Mouse (Mus musculus) embryonic facial prominence, embryonic 13.5 days (tissue): ENCODE measurements at regions not wholly inside any gene's neighbourhood (a gene's known extent, or its start where the extent isn't known, plus 50 kb on each side); places are given as distances from the start of the nearest gene placed in this dataset.

ENCODE experiments used
- ATAC-seq: fragments of 200-750 bp; cut with Nextera tagmentation; 2 replicates; pipeline ENCODE4 v1.8.0; 2017; ENCODE audit warnings: low read depth; ENCODE audit not compliant: insufficient number of reproducible peaks, insufficient read depth, low FRiP score, low TSS enrichment
- H3K27ac ChIP-seq: fragments of 300-500 bp; sonication (generic); 2 replicates; pipeline ENCODE4 v1.5.1; 2015; ENCODE audit warnings: moderate library complexity, mild to moderate bottlenecking, inconsistent platforms
- H3K27me3 ChIP-seq: fragments of 300-500 bp; sonication (generic); 2 replicates; pipeline ENCODE4 v1.6.1; 2015; ENCODE audit warnings: mild to moderate bottlenecking, inconsistent platforms
- H3K36me3 ChIP-seq: fragments of 300-500 bp; sonication (generic); 2 replicates; pipeline ENCODE4 v1.6.1; 2015; ENCODE audit warnings: mild to moderate bottlenecking, inconsistent platforms
- H3K4me1 ChIP-seq: fragments of 300-500 bp; sonication (generic); 2 replicates; pipeline ENCODE4 v1.6.1; 2015; ENCODE audit warnings: inconsistent platforms
- H3K4me2 ChIP-seq: fragments of 300-500 bp; sonication (generic); 2 replicates; pipeline ENCODE4 v1.6.1; 2015; ENCODE audit warnings: moderate library complexity, mild to moderate bottlenecking, inconsistent platforms
- H3K4me3 ChIP-seq: fragments of 300-500 bp; sonication (generic); 2 replicates; pipeline ENCODE4 v1.5.1; 2015; ENCODE audit warnings: mild to moderate bottlenecking, inconsistent platforms
- H3K9ac ChIP-seq: fragments of 300-500 bp; sonication (generic); 2 replicates; pipeline ENCODE4 v1.6.1; 2015; ENCODE audit warnings: mild to moderate bottlenecking, inconsistent platforms
- H3K9me3 ChIP-seq: fragments of 300-500 bp; sonication (generic); 2 replicates; pipeline ENCODE4 v1.6.1; 2016; ENCODE audit warnings: inconsistent platforms
- WGBS: fragments of 180-500 bp; shearing (Covaris S2); methylation state at CpG from one replicate; pipeline ENCODE4 v1.1.7; 2015; ENCODE audit warnings: mixed read lengths; 5-methylcytosine and 5-hydroxymethylcytosine counted together

GRCm38 (mm10) chr10:99678096-99678495, 81.4 kb downstream of the Csl start:
- H3K9me3 ChIP-seq: no peaks in the 10 kb centered on the region
- ATAC-seq: no peak
- no peaks in the 10 kb centered on the region for H3K27me3 ChIP-seq
- H3K4me1 ChIP-seq: no peaks in the 10 kb centered on the region
- no peak overlapping the region for H3K9ac ChIP-seq
- no peak overlapping the region for H3K27ac ChIP-seq
- no peak overlapping the region for H3K4me3 ChIP-seq
- no peaks in the 10 kb centered on the region for H3K36me3 ChIP-seq
- no peak overlapping the region for H3K4me2 ChIP-seq
- WGBS: 82% methylated on average over 9 of the region's 9 CpGs

DNA sequence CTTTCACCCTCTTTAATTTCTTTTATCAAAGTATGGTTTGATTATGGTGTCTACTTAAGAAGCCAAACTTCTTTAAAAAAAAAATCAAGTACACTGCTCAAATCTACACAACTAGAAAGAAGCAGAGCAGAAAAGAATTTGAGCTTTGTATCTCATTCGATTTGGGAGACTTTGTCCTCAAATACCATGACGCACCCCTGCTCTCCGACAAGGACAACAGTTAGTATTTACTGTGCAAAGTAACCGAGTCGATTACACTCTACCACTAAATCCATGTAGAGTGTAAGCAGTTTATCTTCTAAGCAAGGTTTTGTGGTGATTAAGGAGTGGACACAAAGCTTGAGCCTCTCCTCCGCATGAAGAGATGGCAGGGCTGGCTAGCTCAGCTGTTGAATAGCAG, 79.6 kb downstream of the Csl start:
- WGBS: 94% methylated on average over 6 of the region's 6 CpGs
- Histone ChIP-seq H3K4me1 (no peaks in the 10 kb centered on the region), H3K9ac (no peak overlapping the region), H3K4me3 (no peak overlapping the region), H3K4me2 (no peak overlapping the region), H3K36me3 (no peaks in the 10 kb centered on the region), H3K27ac (no peak overlapping the region), H3K27me3 (no peaks in the 10 kb centered on the region), H3K9me3 (no peaks in the 10 kb centered on the region)
- ATAC-seq: no peak

DNA sequence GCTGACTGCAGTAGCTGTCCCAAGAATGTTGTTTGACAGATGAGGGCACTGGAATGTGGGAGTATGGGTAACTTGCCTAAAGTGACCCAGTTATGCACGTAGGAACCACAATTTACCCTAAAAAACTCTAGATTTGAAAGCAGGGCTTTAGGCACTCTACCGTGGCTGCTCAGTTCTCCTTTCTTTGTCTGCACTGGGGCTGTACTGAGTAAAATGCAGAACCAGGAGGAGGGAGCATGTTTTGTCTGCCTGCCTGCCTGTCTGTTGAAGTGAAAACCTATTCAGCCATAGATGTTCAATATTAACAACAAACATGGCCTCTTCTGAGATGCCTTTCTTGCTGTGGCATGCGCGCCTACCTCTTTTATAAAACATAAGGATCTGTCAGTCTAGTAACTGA, 77.5 kb downstream of the Csl start:
- WGBS: 74% methylated on average over 4 of the region's 4 CpGs
- H3K9ac ChIP-seq: no peak overlapping the region
- H3K27me3 ChIP-seq: no peaks in the 10 kb centered on the region
- H3K36me3 ChIP-seq: no peaks in the 10 kb centered on the region
- H3K4me1 ChIP-seq: no peaks in the 10 kb centered on the region
- H3K27ac ChIP-seq: no peak overlapping the region
- no peaks in the 10 kb centered on the region for H3K9me3 ChIP-seq
- no peak for ATAC-seq
- no peak overlapping the region for H3K4me3 ChIP-seq
- no peak overlapping the region for H3K4me2 ChIP-seq

DNA sequence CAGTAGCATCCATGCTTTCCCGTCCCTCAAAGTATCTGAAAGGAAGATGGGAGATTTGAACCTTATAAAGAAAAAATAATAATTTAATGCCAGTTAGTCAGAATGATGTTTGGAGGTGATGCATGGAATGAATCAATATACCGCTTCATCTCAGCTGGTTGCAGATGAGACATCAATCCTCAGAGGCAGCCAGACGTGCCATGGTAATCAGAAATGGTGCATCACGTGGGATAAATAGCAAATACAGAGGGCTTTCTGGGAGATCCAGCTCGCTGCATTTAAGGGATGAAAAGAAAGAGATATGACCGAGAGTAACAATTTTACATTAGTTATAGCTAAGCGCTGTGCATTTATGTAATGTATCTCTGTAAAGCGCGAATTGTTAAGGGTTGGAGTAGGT, 77.1 kb downstream of the Csl start:
- H3K9ac ChIP-seq: no peak overlapping the region
- no peaks in the 10 kb centered on the region for H3K27me3 ChIP-seq
- H3K36me3 ChIP-seq: no peaks in the 10 kb centered on the region
- no peaks in the 10 kb centered on the region for H3K9me3 ChIP-seq
- no peak overlapping the region for H3K27ac ChIP-seq
- no peak overlapping the region for H3K4me3 ChIP-seq
- no peak overlapping the region for H3K4me2 ChIP-seq
- ATAC-seq: no peak
- no peaks in the 10 kb centered on the region for H3K4me1 ChIP-seq
- WGBS: 84% methylated on average over 9 of the region's 9 CpGs

- Histone ChIP-seq H3K9ac (no peak overlapping the region), H3K9me3 (no peaks in the 10 kb centered on the region), H3K4me2 (no peak overlapping the region), H3K27ac (no peak overlapping the region), H3K36me3 (no peaks in the 10 kb centered on the region), H3K4me1 (no peaks in the 10 kb centered on the region), H3K27me3 (no peaks in the 10 kb centered on the region), H3K4me3 (no peak overlapping the region)
- ATAC-seq: no peak
- 35% methylated on average over 3 of the region's 3 CpGs for WGBS
Measured at GRCm38 (mm10) chr10:99683310-99683709, 76.1 kb downstream of the Csl start.

DNA sequence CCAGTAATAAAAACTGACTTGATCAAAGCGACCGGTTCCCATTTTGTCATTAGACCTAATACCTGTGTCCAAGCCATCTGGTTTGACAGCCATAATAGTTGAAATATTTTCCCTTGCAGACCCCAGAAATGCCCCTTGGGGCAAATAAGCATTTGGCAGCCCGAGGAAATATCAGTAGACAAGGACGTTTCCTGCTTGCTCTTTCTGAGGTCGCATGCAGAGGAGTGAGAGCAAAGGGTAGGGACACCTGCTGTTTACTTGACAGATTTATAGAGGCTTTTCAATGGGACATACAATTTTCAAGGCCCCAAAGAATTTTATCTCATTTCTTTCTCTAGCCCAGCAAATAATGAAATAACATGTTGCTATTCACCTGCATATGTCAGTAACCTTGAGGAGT, 73.5 kb downstream of the Csl start:
- Histone ChIP-seq H3K4me3 (no peak overlapping the region), H3K4me1 (no peaks in the 10 kb centered on the region), H3K27ac (no peak overlapping the region), H3K9ac (no peak overlapping the region), H3K9me3 (no peaks in the 10 kb centered on the region), H3K27me3 (no peaks in the 10 kb centered on the region), H3K36me3 (no peaks in the 10 kb centered on the region), H3K4me2 (no peak overlapping the region)
- ATAC-seq: no peak
- WGBS: 41% methylated on average over 5 of the region's 5 CpGs

- Histone ChIP-seq H3K27me3 (no peaks in the 10 kb centered on the region), H3K4me3 (no peak overlapping the region), H3K9ac (no peak overlapping the region), H3K4me1 (no peaks in the 10 kb centered on the region), H3K36me3 (no peaks in the 10 kb centered on the region), H3K4me2 (no peak overlapping the region), H3K27ac (no peak overlapping the region), H3K9me3 (no peaks in the 10 kb centered on the region)
- ATAC-seq: no peak
- 56% methylated on average over 4 of the region's 4 CpGs for WGBS
Measured at GRCm38 (mm10) chr10:99687011-99687410, 72.4 kb downstream of the Csl start.

DNA sequence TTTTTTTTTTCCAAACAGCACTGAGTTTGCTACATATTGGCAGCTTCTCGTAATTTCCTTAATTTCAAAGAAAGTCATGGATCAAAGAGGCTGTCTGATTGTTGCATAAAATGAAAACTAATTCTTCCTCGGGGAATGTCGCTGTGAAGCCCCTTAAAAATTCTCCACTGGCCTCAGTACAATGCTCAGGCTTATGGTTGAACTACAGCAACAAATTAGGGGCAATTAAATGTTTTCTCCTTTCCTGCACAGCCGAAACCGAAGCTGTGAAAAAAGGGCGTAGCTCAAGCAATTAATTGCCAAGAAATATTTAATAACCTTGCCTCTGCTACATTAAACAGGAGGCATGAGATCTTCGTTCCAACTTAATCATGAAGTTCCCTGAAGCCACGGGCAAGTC, 61.8 kb downstream of the Csl start:
- Histone ChIP-seq H3K4me1 (no peaks in the 10 kb centered on the region), H3K27ac (no peak overlapping the region), H3K4me2 (no peak overlapping the region), H3K9ac (no peak overlapping the region), H3K27me3 (no peaks in the 10 kb centered on the region), H3K36me3 (no peaks in the 10 kb centered on the region), H3K4me3 (no peak overlapping the region), H3K9me3 (no peaks in the 10 kb centered on the region)
- WGBS: 58% methylated on average over 8 of the region's 8 CpGs
- ATAC-seq: no peak

DNA sequence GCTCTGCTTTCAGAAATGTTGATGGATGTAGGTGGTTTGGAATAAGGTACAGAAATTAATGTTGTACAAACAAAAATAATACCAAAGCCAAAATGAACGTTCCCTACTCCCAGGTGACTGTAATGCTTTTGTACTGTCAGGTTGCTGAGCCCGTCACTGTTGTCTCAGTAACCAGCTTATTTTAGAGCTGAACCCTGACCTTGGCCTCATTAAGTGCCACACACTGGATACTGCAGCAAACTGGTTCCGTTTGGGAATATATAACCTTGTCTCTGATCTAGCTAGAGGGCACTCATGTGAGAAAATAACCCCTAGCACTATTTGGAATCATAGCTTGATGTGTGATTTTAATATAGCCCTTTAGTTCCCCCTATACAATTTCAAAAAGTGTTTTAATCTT, 60.0 kb downstream of the Csl start:
- no peak overlapping the region for H3K4me3 ChIP-seq
- 21% methylated on average over 3 of the region's 3 CpGs for WGBS
- H3K27me3 ChIP-seq: no peaks in the 10 kb centered on the region
- no peaks in the 10 kb centered on the region for H3K36me3 ChIP-seq
- no peak overlapping the region for H3K4me2 ChIP-seq
- no peaks in the 10 kb centered on the region for H3K9me3 ChIP-seq
- no peaks in the 10 kb centered on the region for H3K4me1 ChIP-seq
- no peak for ATAC-seq
- H3K9ac ChIP-seq: no peak overlapping the region
- H3K27ac ChIP-seq: no peak overlapping the region

GRCm38 (mm10) chr10:99700052-99700777, 59.2 kb downstream of the Csl start:
- no peaks in the 10 kb centered on the region for H3K36me3 ChIP-seq
- no peak overlapping the region for H3K27ac ChIP-seq
- H3K9me3 ChIP-seq: no peaks in the 10 kb centered on the region
- H3K27me3 ChIP-seq: no peaks in the 10 kb centered on the region
- 67% methylated on average over 2 of the region's 2 CpGs for WGBS
- H3K9ac ChIP-seq: no peak overlapping the region
- H3K4me1 ChIP-seq: no peaks in the 10 kb centered on the region
- H3K4me3 ChIP-seq: no peak overlapping the region
- H3K4me2 ChIP-seq: no peak overlapping the region
- no peak for ATAC-seq
